In genomic region chr13:31623291-31623690, GRCm38 (mm10) we compare ENCODE assay signal across 19 mouse cellular contexts. TPM values are rescaled to one million over a fixed set of nuclear protein-coding genes. Genes with fewer than 3 reads are reported as not detected.
DNase-seq lines count a peak whose midpoint lies in the region; ATAC-seq lines count a peak whose summit lies in the region.
"Had no signal": no experiment of that assay in that cellular context is flagged by ENCODE, and none has a peak within 500 bp of the region (broad histone marks: within the 10 kb centered on the region; RNA-seq: fewer than 3 reads in every experiment).

No protein-coding gene starts in this region.

- DNase-seq in embryo, embryonic 10.5 days (ENCODE audit: low spot score): peak; percentile 29
- DNase-seq in embryo, embryonic 10 days (ENCODE audit: low spot score): no peak
- peak; percentile 91 for DNase-seq in midbrain, embryonic 11.5 days (ENCODE audit: low spot score, missing footprints)
- DNase-seq in ovary, postnatal 10 days (ENCODE audit: low spot score): no peak
- DNase-seq in right cerebral cortex, postnatal 10 days (ENCODE audit: low spot score in 2 of 2): no peak
- DNase-seq in thymus, postnatal 36 days: no peak
- DNase-seq: adrenal gland, adult 8-10 months; cerebellum, adult 9-11 months; gastrocnemius, postnatal 14 days; heart, adult 18-20 months; heart, postnatal 36 days had no signal

- no peak overlapping the region for H3K4me3 ChIP-seq in midbrain, embryonic 11.5 days (ENCODE audit: low read depth, low read length)
- H3K4me3 ChIP-seq in midbrain, embryonic 15.5 days: no peak overlapping the region
- 0 out of 2 replicates have a peak overlapping the region, but pooled peaks have one; percentile 2 for H3K4me3 ChIP-seq in intestine, embryonic 15.5 days (replicated peaks)
- H3K4me3 ChIP-seq: kidney, embryonic 15.5 days; midbrain, embryonic 13.5 days had no signal

- peaks cover 99% of the 10 kb centered on the region for H3K27me3 ChIP-seq in midbrain, embryonic 11.5 days (ENCODE audit: control insufficient read depth, insufficient read depth, low read length)
- peaks cover 96% of the 10 kb centered on the region for H3K27me3 ChIP-seq in midbrain, embryonic 15.5 days (replicated peaks)
- H3K27me3 ChIP-seq in intestine, embryonic 15.5 days (replicated peaks): peaks cover 71% of the 10 kb centered on the region

- WGBS in midbrain, embryonic 11.5 days: 2% methylated on average over 6 of the region's 6 CpGs
- 6% methylated on average over 6 of the region's 6 CpGs for WGBS in midbrain, embryonic 15.5 days
- 8% methylated on average over 6 of the region's 6 CpGs for WGBS in intestine, embryonic 15.5 days

- no peak for ATAC-seq in midbrain, embryonic 11.5 days (ENCODE audit: low FRiP score)
- ATAC-seq in midbrain, embryonic 15.5 days (replicated peaks): no peak
- ATAC-seq in intestine, embryonic 15.5 days: no peak
- ATAC-seq: forebrain, embryonic 14.5 days; midbrain, embryonic 13.5 days; Patski had no signal

- no peak overlapping the region for H3K4me2 ChIP-seq in midbrain, embryonic 11.5 days
- H3K4me2 ChIP-seq in midbrain, embryonic 15.5 days: no peak overlapping the region
- peak overlapping the region; percentile 17; the same call in 1 of the 2 replicates for H3K4me2 ChIP-seq in intestine, embryonic 15.5 days (replicated peaks)
- H3K4me2 ChIP-seq: kidney, embryonic 15.5 days; midbrain, embryonic 13.5 days had no signal

- H3K36me3 ChIP-seq in midbrain, embryonic 11.5 days (ENCODE audit: control insufficient read depth, insufficient read depth, low read length): no peaks in the 10 kb centered on the region
- H3K36me3 ChIP-seq in midbrain, embryonic 15.5 days (replicated peaks): no peaks in the 10 kb centered on the region
- no peaks in the 10 kb centered on the region for H3K36me3 ChIP-seq in intestine, embryonic 15.5 days
- H3K36me3 ChIP-seq: kidney, embryonic 15.5 days; midbrain, embryonic 13.5 days had no signal

- no peaks in the 10 kb centered on the region for H3K9me3 ChIP-seq in midbrain, embryonic 11.5 days (ENCODE audit: control insufficient read depth, low read length)
- H3K9me3 ChIP-seq in midbrain, embryonic 15.5 days: no peaks in the 10 kb centered on the region
- H3K9me3 ChIP-seq in intestine, embryonic 15.5 days: no peaks in the 10 kb centered on the region
- H3K9me3 ChIP-seq: kidney, embryonic 15.5 days; midbrain, embryonic 13.5 days had no signal

- no peak overlapping the region for H3K9ac ChIP-seq in midbrain, embryonic 11.5 days (ENCODE audit: low read length)
- no peak overlapping the region for H3K9ac ChIP-seq in midbrain, embryonic 15.5 days
- H3K9ac ChIP-seq in intestine, embryonic 15.5 days: no peak overlapping the region
- H3K9ac ChIP-seq: kidney, embryonic 15.5 days; liver, embryonic 14.5 days; midbrain, embryonic 13.5 days had no signal

- H3K27ac ChIP-seq in midbrain, embryonic 11.5 days (ENCODE audit: low read depth, low read length): no peak overlapping the region
- no peak overlapping the region for H3K27ac ChIP-seq in midbrain, embryonic 15.5 days
- H3K27ac ChIP-seq in intestine, embryonic 15.5 days: no peak overlapping the region
- H3K27ac ChIP-seq: kidney, embryonic 15.5 days; liver, embryonic 14.5 days; macrophage; midbrain, embryonic 13.5 days had no signal

- H3K4me1 ChIP-seq in midbrain, embryonic 11.5 days (ENCODE audit: control insufficient read depth, insufficient read depth, low read length): peaks cover 15% of the 10 kb centered on the region
- peaks cover 25% of the 10 kb centered on the region for H3K4me1 ChIP-seq in midbrain, embryonic 15.5 days
- peaks cover 34% of the 10 kb centered on the region for H3K4me1 ChIP-seq in intestine, embryonic 15.5 days (replicated peaks)

RNA-seq across cellular contexts. Expression of gene Foxf2, which starts 2.3 kb away (rescaled TPM):
- 5.1 and 5.6 TPM in 2 replicates for polyA plus RNA-seq in midbrain, embryonic 11.5 days (2014; fragmentation: Nextera tagmentation; extraction: Ambion mirVana)
- 5.3 and 6.5 TPM in 2 replicates for polyA plus RNA-seq in midbrain, embryonic 15.5 days (2015; fragmentation: Nextera tagmentation; extraction: Ambion mirVana)
- 17.7 and 20.1 TPM in 2 replicates for polyA plus RNA-seq in intestine, embryonic 15.5 days (2015; fragmentation: Nextera tagmentation; extraction: Ambion mirVana)
- polyA plus RNA-seq: macrophage had no signal

Comparison
In these comparisons a context has a peak if more than half of its experiments do, and no peak if none do; other contexts are left out.
1. DNase-seq: peak in embryo, embryonic 10.5 days (single experiment) and midbrain, embryonic 11.5 days (single experiment); none in embryo, embryonic 10 days (single experiment), ovary, postnatal 10 days (single experiment), right cerebral cortex, postnatal 10 days (0 of 2) and thymus, postnatal 36 days (0 of 2).